Mouse (Mus musculus) layer of hippocampus, adult 11-12 months (tissue): ENCODE data around the gene Rsl1.
"Not testable (repeated sequence)": the region's sequence is repeated elsewhere in the genome, so short reads cannot be mapped to it uniquely, and the experiment has no call there.

Experiments used
- DNase-seq: peaks from one replicate; pipeline ENCODE4 v3.0.0; 2022; ENCODE audit warnings: low spot score

Gene Rsl1

GRCm38 (mm10) chr13:67172991-67173722 lies at the start of gene Rsl1:
Rsl1 (plus strand) TSS chr13:67173182.
- DNase-seq = peak; percentile 79

GRCm38 (mm10) chr13:67124460-67124859 lies 48.5 kb upstream of the Rsl1 start:
- DNase-seq = no peak

GRCm38 (mm10) chr13:67127507-67127906 lies 45.5 kb upstream of the Rsl1 start:
- not testable (repeated sequence) for DNase-seq

- DNase-seq = peak; percentile 89
Measured at GRCm38 (mm10) chr13:67128038-67128721, 44.8 kb upstream of the Rsl1 start.

GRCm38 (mm10) chr13:67166122-67166521 lies 6.9 kb upstream of the Rsl1 start:
- DNase-seq = not testable (repeated sequence)

- DNase-seq = no peak
Measured at GRCm38 (mm10) chr13:67173723-67174055, 707 bp downstream of the Rsl1 start.

GRCm38 (mm10) chr13:67194340-67194894 lies 21.4 kb downstream of the Rsl1 start, which contains the start of gene Zfp455:
Zfp455 (plus strand) TSS chr13:67194506.
- peak; percentile 70 for DNase-seq

- peak; percentile 16 for DNase-seq
Measured at GRCm38 (mm10) chr13:67201656-67202055, 28.7 kb downstream of the Rsl1 start.

- no peak for DNase-seq
Measured at GRCm38 (mm10) chr13:67214015-67214607, 41.1 kb downstream of the Rsl1 start.
